Mouse (Mus musculus) T-helper 17 cell (primary cell): Measurements from ENCODE around the gene Ttll11.

ENCODE experiments used
- in situ Hi-C, 2 experiments: fragments of 300-600 bp; cut with MboI, MseI; formaldehyde crosslinking; loops; 1 replicate in 1 of 2; 2 replicates in 1 of 2; pipeline ENCODE4 v1.15.1; 2025; ENCODE audit warnings: high pct_unique_total_duplicates in 2 of 2

Ttll11 gene

DNA sequence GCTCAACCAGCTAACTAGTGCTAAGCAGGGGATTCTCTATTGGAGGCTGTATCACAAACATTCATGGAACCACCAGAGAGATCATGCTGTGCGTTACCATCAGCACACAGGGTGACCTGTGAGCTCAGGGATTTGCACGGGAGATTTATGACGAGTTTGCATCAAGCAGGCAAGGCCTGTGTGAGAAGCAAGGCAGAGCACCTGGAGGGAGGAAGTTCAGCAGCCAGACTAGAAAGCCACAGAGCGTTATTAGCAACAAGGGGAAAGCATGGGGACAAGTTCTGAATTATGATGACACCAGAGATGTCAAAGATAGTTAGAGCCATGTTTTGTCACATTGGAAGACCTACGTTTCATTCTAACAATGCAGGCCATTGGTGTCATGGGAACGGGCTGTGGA, 72.1 kb downstream of the Ttll11 start:
- in situ Hi-C loops, result loop anchor here (5.0 kb wide), 2 partner anchors 255 to 355 kb away; no protein-coding TSS in a partner anchor

DNA sequence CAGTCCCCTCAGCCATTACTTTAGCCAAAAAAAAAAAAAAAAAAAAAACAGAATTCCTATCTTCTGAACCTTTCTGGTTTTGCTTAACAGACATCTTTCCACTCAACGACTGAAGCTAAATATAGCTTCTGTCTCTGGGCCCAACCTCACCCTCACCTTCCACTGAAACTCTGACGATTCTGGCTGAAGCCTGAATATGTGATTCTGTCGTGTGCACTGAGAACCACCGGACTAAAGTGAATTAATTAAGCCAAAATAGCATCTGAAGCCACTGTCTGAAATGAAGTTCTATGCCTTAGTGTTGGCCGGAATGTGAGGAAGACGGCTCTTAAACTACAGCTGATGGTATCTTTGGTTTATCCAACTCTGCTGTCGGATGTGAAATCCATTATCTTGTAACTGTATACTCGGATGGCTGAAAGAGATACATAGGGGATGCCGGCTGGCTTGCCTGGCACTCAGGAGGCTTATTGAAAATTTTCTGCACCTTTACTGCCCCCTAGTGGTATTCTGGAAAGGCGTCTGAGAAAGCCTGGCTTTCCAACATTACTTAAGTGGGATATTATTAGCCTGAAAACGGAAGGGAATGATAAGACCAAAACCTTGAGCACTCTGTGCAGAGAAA, 73.4 kb downstream of the Ttll11 start:
- in situ Hi-C loops, result loop anchor here (5.0 kb wide), 2 partner anchors 254 to 354 kb away; no protein-coding TSS in a partner anchor

DNA sequence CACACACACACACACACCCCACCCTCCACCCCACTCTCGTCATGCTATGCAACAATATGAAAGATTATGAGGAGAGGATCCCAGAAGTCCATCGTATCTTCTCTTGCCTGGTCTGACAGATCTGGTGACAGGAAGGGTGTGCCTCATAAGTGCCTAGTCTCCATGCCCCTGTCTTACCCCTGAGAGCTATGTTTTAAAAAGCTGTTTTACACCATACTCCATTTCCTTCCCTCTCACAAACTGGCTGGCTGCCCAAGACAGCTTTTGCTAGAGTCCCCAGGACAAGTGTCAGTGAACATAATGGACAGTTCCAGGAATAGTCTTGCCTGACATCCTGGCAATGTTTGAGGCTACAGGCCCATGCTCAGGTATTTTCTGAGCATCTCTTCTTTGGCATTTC, 78.9 kb downstream of the Ttll11 start:
- in situ Hi-C loops, result loop anchor here in 1 of 2 experiments (5.0 kb wide), 1 partner anchor 354 kb away; no protein-coding TSS in a partner anchor

DNA sequence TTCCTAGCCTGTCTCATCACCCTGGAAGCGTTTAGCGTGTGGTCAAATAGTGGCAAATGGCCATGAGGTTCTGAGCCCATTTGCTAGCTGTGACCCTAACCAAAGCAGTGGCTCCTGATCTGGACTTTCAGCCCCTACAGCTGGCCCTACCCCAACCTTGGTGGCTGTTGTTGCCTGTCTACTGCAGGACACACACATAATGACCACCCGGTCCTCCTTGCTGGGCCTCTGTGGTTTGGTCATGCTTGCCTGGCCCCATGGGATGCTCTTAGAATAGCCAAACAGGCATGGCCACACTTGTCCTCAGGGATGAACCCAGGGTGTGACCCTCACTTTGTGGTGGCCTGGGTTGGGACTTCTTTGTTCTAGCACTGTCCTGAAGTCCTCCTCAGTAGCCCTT, 80.0 kb downstream of the Ttll11 start:
- in situ Hi-C loops, result loop anchor here in 1 of 2 experiments (5.0 kb wide), 1 partner anchor 352 kb away; no protein-coding TSS in a partner anchor

GRCm38 (mm10) chr2:35899135-35899474, 80.6 kb downstream of the Ttll11 start:
- in situ Hi-C loops, result no loop called here

- in situ Hi-C loops, result no loop called here
Measured at GRCm38 (mm10) chr2:35898425-35899134, 81.1 kb downstream of the Ttll11 start.

GRCm38 (mm10) chr2:35897125-35897524, 82.6 kb downstream of the Ttll11 start:
- in situ Hi-C loops, result no loop called here

DNA sequence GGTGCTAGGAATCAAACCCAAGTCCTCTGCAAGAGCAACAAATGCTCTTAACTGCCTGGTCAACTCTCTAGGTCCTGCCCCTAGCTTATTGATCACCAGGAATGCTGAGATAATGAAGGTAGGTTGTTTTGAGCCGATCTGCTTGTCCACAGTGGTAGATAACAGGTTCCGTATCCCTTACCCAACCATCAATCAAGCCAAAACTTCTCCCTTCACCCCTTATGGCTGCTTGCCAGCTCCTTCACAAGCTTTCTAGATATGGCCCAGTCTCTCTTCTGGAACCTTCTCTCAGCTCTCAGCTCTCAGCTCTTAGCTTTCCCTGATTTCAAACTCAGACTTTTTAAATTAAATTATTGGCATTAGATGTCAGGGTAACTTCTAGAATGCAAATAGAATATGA, 85.2 kb downstream of the Ttll11 start:
- in situ Hi-C loops, result no loop called here

DNA sequence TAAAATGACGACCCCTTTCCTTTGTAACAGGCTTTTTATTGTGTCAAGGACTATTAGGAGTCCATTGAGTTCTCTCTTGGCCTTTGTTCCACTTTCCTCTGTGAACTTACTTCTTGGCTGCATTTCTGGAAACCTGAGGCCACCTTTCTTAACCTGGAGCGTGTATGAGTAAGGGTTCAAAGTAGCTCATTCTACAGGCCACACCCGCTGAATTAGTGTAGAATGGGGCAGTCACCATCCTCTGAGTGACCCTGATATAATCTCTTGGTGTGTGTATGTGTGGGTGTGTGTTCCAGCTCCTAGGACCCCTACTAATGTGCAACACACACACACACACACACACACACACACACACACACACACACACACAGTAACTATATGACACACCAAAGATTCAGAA, 89.1 kb downstream of the Ttll11 start:
- in situ Hi-C loops, result no loop called here

DNA sequence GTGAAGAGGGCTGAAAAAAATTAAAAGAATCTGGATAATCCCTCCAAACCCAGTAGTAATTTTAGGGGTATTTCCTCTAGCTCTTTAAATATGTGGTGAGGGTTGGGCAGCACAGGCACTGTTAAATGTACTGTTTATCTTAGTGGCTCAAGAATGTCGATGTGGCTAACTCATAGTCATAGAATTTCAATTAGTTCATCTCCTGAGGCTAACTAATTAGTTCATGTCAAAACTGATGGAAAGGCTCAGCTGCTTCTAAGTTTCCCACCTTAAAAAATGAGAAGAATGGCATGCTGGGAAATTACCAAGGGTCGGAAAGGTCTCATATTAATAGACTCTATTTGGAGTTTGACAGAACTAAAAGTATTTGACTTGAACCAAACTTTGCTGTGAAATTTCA, 89.9 kb downstream of the Ttll11 start:
- in situ Hi-C loops, result no loop called here

DNA sequence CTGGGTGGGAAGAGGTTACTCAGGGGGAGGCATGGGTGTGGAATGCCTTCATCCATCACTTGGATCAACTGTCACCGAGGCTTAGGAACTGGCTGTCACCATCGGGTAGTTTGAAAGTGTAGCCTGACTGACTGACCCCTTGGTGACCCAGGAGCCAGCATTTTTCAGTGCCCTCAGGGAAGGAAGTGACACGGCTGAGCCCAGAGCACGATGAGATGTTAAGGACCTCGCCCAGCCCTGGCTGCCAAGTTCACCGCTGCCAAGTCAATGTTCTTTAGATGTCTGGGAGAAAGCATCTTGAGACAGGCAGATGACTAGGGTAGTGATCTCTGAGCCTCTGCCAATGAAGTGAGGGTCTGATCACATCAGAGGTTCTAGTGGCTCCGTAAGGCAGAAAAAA, 95.4 kb downstream of the Ttll11 start:
- in situ Hi-C loops, result no loop called here

DNA sequence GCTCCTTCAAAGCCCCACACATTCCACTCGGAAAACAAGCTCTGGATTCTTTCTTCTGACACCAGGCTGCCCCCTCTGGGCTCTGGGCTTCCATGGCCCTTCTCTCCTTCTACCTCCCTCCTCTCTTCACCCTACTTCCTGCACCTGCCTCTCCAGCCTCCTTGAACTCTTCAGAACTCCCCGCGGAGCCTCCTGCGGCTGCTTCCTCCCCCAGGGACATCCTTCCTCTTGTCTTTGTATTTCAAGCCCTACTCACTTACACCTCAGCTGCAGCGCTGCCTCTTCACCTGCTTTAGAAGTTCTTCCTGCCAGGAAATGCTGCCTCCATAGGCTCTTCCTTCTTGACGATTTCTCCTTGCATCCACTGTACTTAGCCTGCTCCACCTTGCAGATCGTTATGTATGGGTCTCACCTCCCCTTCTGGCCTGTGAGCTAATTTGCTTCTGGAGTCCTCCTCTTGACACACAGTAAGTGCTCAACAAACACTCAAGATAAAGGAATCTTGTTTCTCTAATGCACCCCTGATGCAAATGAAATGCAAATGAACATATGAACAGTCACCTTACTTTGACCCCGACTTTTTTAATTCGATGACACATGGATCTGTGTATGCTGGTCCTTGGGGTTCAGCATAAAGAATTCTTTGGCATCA, 97.3 kb downstream of the Ttll11 start:
- in situ Hi-C loops, result no loop called here

DNA sequence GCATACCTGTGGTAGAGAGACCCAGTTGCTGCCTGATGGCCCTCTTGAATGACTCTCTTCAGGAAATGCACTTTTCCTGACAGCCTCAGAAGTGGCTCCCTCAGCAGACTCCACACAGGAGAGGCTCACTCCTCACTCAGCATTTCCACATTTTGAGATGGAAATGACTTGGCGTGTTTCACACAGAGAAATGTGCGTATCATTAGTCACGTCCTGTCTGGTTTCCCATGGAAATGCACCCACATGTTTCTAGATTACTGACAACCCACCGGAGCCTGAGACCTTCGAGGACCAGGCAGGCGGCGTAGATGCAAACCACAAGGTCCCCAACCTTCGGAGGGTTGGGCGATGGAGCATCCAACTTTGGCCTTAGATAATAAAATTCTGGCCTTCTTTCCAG, 97.8 kb downstream of the Ttll11 start:
- in situ Hi-C loops, result no loop called here

GRCm38 (mm10) chr2:35880362-35880761, 99.4 kb downstream of the Ttll11 start:
- in situ Hi-C loops, result no loop called here

DNA sequence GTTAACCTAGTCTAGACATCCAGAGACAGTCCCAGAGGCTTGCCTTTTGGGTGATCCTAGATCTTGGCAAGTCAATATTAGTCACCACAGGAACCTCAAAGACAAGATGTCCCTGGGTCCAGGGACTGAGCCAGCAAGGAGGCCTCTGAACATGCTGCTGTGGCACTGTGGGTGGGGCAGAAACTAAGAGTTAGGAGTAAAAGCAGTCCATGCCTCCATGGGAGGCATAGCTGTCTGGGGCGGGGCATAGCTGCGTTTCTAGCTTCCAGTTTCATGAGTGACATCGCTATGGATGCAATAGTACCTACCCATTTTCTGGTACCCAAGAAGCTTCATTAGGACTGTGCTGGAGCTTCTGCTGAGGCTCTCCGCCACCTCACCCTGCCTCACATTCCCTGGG, 99.8 kb downstream of the Ttll11 start:
- in situ Hi-C loops, result no loop called here

GRCm38 (mm10) chr2:35878506-35878905, 101.2 kb downstream of the Ttll11 start:
- in situ Hi-C loops, result no loop called here

DNA sequence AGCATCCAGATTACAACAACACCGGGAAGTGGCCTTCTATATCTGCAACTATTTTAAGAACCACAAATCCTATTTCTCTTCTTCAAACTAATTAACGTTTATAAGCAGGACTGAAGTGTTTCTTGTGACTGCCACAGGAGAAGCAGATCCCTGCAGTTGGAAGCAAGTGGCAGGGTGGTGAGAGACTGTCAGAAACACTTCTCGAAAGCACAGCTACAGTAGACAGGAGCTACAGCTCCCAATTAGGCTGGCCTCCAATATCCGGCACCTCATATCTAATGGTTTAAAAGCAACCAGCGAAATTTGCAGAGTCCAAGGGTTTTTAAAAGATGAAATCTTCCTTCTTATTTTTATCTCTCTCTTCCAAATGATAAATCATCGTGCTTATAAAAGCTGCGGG, 104.1 kb downstream of the Ttll11 start:
- in situ Hi-C loops, result no loop called here

- in situ Hi-C loops, result no loop called here
Measured at GRCm38 (mm10) chr2:35874421-35874820, 105.3 kb downstream of the Ttll11 start.

GRCm38 (mm10) chr2:35869165-35869564, 110.5 kb downstream of the Ttll11 start:
- in situ Hi-C loops, result no loop called here

- in situ Hi-C loops, result no loop called here
Measured at GRCm38 (mm10) chr2:35863284-35863683, 116.4 kb downstream of the Ttll11 start.

GRCm38 (mm10) chr2:35861185-35861584, 118.5 kb downstream of the Ttll11 start:
- in situ Hi-C loops, result no loop called here

GRCm38 (mm10) chr2:35860394-35860744, 119.3 kb downstream of the Ttll11 start:
- in situ Hi-C loops, result no loop called here
